Mouse (Mus musculus) frontal cortex, postnatal 14 days (tissue): Measurements from ENCODE around the gene Nup35.

Experiments
- DNase-seq, 2 experiments: peaks; one replicate each; pipeline ENCODE4 v3.0.0; 2022; ENCODE audit warnings: low spot score in 2 of 2

The Nup35 gene

DNA sequence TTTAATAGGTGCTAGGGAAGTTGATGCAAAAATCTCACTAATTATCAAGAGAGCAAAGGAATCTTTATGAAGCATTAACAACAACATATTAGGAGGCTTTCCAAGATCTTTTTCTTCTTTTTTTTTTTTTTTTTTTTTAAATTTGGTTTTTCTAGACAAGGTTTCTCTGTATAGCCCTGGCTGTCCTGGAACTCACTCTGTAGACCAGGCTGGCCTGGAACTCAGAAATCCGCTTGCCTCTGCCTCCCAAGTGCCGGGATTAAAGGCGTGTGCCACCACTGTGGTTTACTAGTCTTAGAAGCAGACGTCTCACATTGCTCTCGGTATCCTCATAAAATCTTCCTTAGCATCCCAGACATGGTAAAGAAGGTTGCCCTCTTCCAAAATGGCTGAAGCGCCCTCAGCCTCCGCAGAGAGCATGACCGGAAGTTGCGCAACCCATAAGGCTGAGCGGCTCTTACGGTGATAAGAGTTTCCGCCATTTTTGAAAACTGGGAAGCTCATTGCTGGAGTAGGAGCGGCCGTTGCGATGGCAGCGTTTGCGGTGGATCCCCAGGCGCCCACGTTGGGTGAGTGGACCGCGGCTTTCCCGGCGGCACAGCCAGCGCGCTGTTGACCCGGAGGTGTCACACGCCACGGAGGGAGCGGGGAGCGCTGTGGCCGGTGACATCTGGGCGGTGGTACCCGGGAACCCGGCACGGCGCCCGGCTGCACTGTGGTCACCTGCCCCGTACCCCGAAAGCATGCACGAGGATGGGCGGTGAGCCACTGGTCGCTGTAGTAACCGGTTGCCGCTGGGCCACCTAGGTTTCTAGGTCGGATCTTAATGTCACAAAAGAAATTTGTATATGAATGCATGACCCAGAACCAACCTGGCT, 21.6 kb downstream of the Nup35 start:
- peak; percentile 81 to 84 for DNase-seq

DNA sequence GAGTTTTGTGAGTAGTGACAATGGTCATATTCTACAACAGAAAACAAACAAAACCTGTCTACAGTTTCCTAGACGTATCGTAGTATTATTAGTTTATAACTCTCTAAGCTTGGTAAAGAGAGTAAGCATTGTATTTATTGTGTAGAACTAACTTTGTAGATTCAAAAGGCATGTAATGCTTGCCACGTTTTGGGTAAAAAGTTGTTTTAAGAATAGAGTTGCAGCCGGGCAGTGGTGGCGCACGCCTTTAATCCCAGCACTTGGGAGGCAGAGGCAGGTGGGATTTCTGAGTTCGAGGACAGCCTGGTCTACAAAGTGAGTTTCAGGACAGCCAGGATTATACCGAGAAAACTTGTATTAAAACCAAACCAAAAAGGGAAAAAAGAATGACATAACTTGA, 22.4 kb downstream of the Nup35 start:
- DNase-seq: no peak

DNA sequence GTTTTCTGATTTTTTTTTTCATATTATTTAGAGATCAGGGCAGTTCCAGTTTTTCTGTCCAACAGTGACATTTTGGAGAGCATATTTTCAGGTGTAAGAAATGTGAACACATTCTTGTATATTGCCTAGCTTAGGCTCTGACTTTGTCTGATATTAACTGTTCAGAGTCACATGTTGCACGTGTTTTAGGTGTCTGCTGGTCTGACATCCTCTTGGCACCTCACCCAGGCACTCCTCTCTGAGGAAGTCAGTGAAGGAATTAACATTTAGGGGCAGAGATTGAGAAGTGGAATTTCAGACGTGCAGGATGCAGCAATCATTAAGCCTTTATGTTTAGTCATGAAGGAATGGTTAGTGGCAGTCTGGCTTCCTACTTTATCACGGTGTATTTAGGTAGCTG, 22.8 kb downstream of the Nup35 start:
- no peak for DNase-seq

DNA sequence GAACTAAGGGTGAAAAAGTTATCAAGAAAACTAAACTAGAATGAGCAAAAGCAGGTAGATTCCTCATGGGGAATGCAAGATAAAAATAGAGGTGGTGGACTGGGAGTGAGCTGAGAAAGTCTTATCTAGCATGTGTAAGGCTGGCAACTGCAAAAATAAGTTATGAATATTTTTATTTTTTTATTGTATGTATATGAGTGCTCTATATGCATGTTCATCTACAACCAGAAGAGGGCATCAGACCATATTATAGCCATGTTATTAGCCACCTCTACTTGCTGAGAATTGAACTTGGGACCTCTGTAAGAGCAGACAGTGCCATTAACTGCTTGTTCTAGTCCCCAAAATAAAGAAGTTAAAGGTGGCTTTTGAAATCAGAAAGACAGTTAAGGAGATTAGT, 44.4 kb downstream of the Nup35 start:
- no peak for DNase-seq

DNA sequence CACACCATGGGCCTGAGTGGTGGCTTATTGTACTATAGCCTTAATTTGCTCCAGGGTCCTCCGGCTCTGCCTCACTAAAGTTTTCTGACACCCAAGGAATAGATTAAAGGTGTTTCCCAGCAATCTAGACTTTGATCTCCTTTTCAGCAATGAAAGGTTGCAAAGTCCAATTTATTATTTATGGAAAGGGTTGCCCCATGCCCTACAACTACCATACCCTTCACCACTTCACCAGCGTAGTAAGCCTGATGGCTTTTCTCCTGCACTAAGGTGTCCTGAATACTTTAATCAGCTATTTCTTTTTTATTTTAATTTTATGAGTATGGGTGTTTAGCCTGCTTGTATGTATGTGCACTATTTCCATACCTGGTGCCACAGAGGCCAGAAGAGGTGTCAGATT, 45.6 kb downstream of the Nup35 start:
- DNase-seq: no peak

DNA sequence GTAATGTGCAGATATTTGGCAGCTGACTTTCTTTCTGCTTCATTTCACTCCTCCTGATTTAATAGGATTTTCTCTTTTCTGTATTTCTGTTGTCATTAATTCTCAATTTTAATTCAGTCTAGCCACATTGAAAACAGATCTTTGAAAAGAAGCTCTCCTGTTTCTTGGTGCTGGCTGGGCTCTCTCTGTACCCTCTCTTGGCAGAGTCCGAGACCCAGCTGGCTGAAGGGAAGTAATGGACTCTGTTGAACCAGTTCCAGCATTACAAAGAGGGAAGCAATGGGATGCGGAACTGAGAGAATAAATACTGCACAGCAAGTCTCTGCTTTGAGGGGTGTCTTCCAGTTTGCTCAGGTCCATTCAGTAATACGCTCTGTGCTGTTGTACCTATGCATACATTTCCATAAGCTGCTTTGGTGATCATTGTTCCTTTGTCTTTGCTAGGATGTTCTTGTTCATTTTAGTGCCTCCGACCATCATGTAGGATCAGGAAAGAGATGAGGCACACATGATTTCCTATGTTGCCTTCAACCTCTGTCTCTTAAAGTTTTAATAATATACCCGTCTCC, 50.4 kb downstream of the Nup35 start:
- DNase-seq: no peak

DNA sequence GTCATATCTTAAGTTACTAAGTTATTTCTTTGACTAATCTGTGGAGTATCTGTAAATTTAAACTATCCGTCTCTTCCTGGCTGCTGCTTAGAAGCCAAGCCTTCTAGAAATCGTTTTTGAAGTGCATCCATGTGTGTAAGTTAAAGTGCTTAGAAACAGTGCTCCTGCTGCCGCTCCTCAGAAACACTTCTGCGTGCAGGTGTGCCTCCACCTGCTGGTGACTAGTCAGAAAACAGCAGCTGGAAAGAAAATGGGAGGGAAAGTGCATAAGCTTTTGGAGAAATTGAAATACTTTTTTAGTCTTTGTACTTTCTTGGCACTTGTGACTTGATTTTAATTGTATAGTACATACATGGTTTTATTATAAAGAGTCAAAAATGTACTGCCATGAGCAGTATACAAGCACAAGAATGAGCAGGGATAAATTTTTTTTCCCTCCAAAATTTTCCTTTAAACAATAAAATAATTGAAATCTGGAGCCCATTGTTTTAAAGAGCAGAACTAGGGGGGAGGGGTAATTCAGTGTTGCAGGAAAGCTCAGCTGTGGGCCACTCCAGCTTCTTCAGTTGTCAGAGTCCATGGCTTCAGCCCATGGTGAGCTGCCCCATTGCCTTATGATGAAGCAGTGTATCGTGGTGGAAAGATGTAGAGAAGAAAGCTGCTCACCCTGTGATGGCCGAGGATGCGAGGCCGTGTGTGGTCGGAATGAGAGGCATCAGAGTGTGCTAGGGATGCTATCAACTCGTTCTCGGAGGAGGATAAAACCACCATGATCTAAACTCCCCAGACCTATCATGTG, 53.0 kb downstream of the Nup35 start:
- no peak for DNase-seq

DNA sequence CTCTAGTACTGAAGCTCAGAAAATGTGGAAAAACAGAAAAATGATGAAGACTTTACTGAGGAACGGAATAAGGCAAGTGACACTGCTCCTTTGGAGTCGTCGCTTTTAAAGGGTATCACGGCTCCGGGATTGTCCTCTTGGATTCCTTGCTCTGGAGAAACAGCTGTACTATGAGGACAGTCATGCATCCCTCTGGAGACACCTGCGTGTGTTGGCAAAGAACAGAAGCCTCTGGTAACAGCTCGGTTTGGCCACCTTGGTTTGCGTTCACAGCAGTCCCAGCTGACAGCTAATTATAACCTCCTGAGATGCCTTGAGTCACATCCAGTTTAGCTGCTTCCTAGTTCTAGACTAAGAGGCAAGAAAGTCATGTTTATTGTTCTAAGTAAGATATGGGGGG, 61.8 kb downstream of the Nup35 start:
- DNase-seq: no peak

DNA sequence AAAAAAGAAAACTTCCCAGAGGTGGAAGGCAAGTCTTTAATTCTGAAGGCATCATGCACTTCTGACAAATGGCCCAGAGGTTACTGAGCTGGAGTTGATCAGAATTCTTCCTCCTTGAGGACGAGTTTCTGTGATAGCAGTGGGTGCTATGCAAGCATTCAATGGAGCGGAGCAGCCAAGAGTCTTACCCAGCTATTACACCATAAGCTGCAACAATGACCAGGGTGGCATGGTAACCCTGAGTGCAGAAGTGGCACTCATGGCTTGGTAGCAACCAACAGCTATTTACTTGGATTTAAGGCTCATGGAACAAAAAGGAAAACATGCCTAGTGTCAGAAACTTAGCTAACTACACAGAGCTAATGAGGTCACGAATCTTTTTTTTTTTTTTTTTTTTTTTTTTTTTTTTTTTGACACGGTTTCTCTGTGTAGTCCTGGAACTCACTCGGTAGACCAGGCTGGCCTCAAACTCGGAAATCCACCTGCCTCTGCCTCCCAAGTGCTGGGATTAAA, 66.7 kb downstream of the Nup35 start:
- DNase-seq: no peak

DNA sequence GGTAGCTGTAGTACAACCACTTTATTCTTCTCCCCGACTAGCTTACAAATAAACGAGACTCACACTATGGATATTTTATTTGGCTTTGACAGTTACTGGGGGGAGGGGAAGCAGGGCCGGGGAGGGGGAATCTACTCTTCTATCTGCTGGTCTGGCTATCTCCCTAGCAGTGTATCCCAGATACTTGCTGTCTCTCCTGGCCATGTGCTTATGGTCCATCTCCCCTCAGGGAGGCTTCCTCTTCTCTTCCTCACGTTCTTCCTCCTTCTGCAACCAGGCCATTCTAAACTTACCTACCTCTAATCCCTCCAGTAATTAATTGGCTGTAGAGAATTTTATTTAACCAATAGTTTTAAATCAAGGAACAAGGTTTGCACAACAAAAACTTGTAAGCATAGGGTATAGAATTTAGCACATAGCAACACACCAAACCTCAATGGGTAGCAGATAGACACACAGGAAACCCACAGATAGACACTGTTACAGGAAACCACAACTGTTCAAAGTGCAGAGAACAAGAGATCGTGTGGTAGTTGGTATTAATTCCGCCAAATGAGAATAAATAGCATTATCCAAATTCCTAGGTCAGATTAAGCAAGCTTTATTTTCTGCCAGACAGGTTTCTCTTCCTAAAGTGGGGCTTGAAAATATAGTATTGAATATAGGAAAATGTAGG, 67.5 kb downstream of the Nup35 start:
- no peak for DNase-seq

DNA sequence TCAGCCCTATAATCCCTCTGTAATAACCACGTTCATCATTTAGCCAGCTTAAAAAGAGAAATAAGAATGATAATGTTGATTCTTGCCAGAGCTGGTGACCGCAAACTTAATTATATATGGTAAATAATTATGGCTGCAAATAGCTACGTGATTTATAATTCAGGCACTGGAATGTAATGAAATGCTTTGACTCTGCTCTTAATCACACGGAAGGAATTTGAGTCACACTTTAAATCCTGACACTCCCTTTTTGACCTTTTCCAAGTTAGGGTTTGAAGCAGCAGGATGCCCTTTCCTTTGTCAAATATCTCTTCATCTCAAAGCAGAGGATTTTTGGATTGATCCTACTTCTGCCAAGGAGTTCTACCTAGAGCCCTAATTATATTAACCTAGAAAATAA, 71.2 kb downstream of the Nup35 start:
- DNase-seq: no peak

DNA sequence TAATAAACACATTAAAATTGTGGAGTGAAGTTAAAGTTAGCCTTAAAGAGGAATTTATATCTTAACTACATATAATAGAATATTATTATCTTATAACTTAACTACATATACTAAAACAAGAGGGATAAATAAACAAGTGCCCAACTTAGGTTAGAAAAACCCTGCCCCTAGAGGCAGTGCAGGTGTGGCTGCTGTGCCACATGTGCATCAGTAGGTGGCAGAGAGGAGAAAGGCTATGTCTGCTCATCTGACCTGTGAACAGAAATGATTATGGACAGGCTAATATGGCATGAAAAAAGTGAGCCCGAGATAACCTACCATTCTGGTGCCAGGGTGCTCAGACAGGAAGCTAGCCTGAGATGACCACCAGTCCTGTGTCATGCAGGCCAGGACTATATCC, 90.4 kb downstream of the Nup35 start:
- DNase-seq: no peak
